Mouse (Mus musculus): ENCODE results near the gene Gm20683. TPM values are rescaled to one million over a fixed set of nuclear protein-coding genes. Genes with fewer than 3 reads are reported as not detected.

The Gm20683 gene
- total and polyA plus RNA-seq, 2 experiments from 2014 or later = 11.9 to 25.8 TPM

- WGBS = 93% methylated on average over 4 of the region's 4 CpGs
- Histone ChIP-seq H3K4me3 (ENCODE audit: low read depth, low read length) (no peak overlapping the region), H3K9ac (replicated peaks; ENCODE audit: low read length, poor library complexity, severe bottlenecking) (no peak overlapping the region), H3K27ac (ENCODE audit: low read depth, low read length) (no peak overlapping the region), H3K4me2 (ENCODE audit: low read depth, low read length, poor library complexity, severe bottlenecking) (no peak overlapping the region), H3K27me3 (ENCODE audit: insufficient read depth, low read length) (no peaks in the 10 kb centered on the region), H3K4me1 (ENCODE audit: insufficient read depth, low read length) (peaks cover 27% of the 10 kb centered on the region; the same call in 1 of the 2 replicates), H3K36me3 (ENCODE audit: insufficient read depth, low read length) (no peaks in the 10 kb centered on the region), H3K9me3 (ENCODE audit: low read length) (no peaks in the 10 kb centered on the region)
- ATAC-seq (ENCODE audit: low FRiP score) = no peak
- no peak for DNase-seq (ENCODE audit: low spot score)
- no peak for TF ChIP-seq CTCF (IDR thresholded peaks at IDR 0.05)
Measured at GRCm38 (mm10) chr17:25806507-25806906, 35.1 kb downstream of the Gm20683 start.

GRCm38 (mm10) chr17:25802825-25803517, 38.6 kb downstream of the Gm20683 start:
- Histone ChIP-seq H3K9me3 (ENCODE audit: low read length) (no peaks in the 10 kb centered on the region), H3K36me3 (ENCODE audit: insufficient read depth, low read length) (no peaks in the 10 kb centered on the region), H3K27ac (ENCODE audit: low read depth, low read length) (peak overlapping the region; percentile 87), H3K9ac (replicated peaks; ENCODE audit: low read length, poor library complexity, severe bottlenecking) (peak overlapping the region; percentile 50), H3K27me3 (ENCODE audit: insufficient read depth, low read length) (no peaks in the 10 kb centered on the region), H3K4me3 (ENCODE audit: low read depth, low read length) (no peak overlapping the region), H3K4me2 (ENCODE audit: low read depth, low read length, poor library complexity, severe bottlenecking) (peak overlapping the region; percentile 40), H3K4me1 (ENCODE audit: insufficient read depth, low read length) (peaks cover 14% of the 10 kb centered on the region; the same call in 1 of the 2 replicates)
- peak; percentile 91 for ATAC-seq (ENCODE audit: low FRiP score)
- TF ChIP-seq CTCF (IDR thresholded peaks at IDR 0.05) = no peak
- 3% methylated on average over 10 of the region's 10 CpGs for WGBS
- DNase-seq (ENCODE audit: low spot score) = peak; percentile 94

DNA sequence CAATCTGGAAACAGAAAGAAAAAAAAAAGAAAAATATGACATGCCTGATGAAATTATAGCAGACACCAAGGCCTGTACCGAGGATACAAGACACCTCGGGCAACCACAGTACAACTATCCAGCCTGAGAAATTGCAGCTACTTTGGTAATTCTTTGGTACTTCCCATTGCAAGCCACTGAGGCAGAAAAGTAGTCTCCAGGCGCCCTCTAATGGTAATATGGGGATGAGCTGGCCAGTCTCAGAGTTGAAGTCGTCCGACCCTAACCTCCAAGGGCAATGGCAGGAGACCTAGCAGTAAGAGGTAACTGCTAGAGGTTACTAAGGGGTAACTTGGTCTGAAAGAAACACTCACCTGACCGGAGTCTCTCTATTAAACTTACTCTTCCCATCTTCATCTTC, 40.5 kb downstream of the Gm20683 start:
- peaks cover 14% of the 10 kb centered on the region; the same call in 1 of the 2 replicates for H3K4me1 ChIP-seq (ENCODE audit: insufficient read depth, low read length)
- H3K9me3 ChIP-seq (ENCODE audit: low read length) = no peaks in the 10 kb centered on the region
- H3K27ac ChIP-seq (ENCODE audit: low read depth, low read length) = no peak overlapping the region
- no peaks in the 10 kb centered on the region for H3K36me3 ChIP-seq (ENCODE audit: insufficient read depth, low read length)
- no peak overlapping the region for H3K4me2 ChIP-seq (ENCODE audit: low read depth, low read length, poor library complexity, severe bottlenecking)
- DNase-seq (ENCODE audit: low spot score) (peak; percentile 84), ATAC-seq (ENCODE audit: low FRiP score) (no peak)
- 5% methylated on average over 6 of the region's 6 CpGs for WGBS
- H3K4me3 ChIP-seq (ENCODE audit: low read depth, low read length) = no peak overlapping the region
- H3K27me3 ChIP-seq (ENCODE audit: insufficient read depth, low read length) = peaks cover 11% of the 10 kb centered on the region; the same call in 1 of the 2 replicates
- peak; percentile 89 for TF ChIP-seq CTCF (IDR thresholded peaks at IDR 0.05)
- H3K9ac ChIP-seq (replicated peaks; ENCODE audit: low read length, poor library complexity, severe bottlenecking) = no peak overlapping the region

DNA sequence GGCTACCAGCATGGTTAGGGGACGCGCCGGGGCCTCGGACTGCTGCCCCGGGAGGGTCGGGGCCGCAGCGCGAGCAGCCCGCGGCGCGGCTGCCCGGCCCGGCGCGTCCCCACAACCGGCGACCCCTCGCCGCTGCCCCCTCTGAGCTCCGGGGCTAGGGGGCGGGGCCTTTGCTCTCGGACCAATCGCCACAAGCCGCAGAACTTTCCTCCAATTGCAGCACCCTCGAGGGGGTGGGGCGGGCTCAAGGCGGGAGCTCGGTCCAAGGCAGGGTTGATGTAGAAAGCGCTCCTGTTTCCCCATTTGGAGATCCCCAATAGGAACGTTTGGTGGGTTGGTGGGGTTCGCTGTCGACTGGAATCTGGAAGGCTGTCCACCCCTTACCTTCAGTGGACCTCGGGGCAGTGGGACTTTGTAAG, 44.6 kb downstream of the Gm20683 start, which contains the start of gene Metrn:
Metrn (minus strand) TSS at position 186 of the 419 bp plus-strand sequence.
- no peaks in the 10 kb centered on the region for H3K36me3 ChIP-seq (ENCODE audit: insufficient read depth, low read length)
- DNase-seq (ENCODE audit: low spot score) (peak; percentile 78), ATAC-seq (ENCODE audit: low FRiP score) (no peak)
- 0% methylated on average over 27 of the region's 35 CpGs for WGBS
- H3K4me3 ChIP-seq (ENCODE audit: low read depth, low read length) = peak within 1 kb of the TSS; percentile 51
- no peaks in the 10 kb centered on the region for H3K9me3 ChIP-seq (ENCODE audit: low read length)
- peaks cover 10% of the 10 kb centered on the region; the same call in 1 of the 2 replicates for H3K4me1 ChIP-seq (ENCODE audit: insufficient read depth, low read length)
- peaks cover 11% of the 10 kb centered on the region; the same call in 1 of the 2 replicates for H3K27me3 ChIP-seq (ENCODE audit: insufficient read depth, low read length)
- 0 out of 2 replicates have a peak within 1 kb of the TSS, but pooled peaks have one; percentile 36 for H3K9ac ChIP-seq (replicated peaks; ENCODE audit: low read length, poor library complexity, severe bottlenecking)
- H3K27ac ChIP-seq (ENCODE audit: low read depth, low read length) = peak within 1 kb of the TSS; percentile 32; the same call in 1 of the 2 replicates
- no peak for TF ChIP-seq CTCF (IDR thresholded peaks at IDR 0.05)
- H3K4me2 ChIP-seq (ENCODE audit: low read depth, low read length, poor library complexity, severe bottlenecking) = peak within 1 kb of the TSS; percentile 79

DNA sequence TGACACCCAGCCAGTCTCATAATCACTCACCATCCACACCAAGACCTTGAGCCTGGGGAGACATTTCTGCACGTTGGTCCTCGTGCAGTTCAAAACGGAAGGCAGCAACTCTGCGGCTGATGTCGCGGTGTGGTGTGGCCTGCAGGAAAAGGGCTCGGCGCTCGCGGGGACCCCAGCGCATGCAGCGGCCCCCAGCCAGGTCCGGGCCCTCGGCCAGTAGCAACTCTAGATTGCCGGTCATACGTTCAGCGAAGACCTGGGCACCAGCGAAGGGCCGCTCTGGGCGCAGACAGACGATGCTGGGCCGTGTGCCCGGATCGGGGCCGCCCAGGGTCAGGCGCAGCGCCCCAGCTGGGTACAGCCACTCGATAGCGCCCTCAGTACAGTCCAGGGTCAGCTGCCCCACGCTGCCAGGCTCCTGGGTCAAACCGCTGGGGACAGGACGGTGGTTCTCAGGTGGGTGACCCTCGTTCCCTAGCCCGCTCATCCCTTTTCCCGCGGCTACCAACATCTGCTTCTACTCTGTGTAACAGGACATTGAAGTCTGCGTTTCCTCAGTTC, 45.3 kb downstream of the Gm20683 start:
- ATAC-seq (ENCODE audit: low FRiP score) (no peak), DNase-seq (ENCODE audit: low spot score) (no peak)
- H3K4me1 ChIP-seq (ENCODE audit: insufficient read depth, low read length) = peaks cover 10% of the 10 kb centered on the region; the same call in 1 of the 2 replicates
- H3K9me3 ChIP-seq (ENCODE audit: low read length) = no peaks in the 10 kb centered on the region
- 3% methylated on average over 37 of the region's 37 CpGs for WGBS
- H3K9ac ChIP-seq (replicated peaks; ENCODE audit: low read length, poor library complexity, severe bottlenecking) = 0 out of 2 replicates have a peak overlapping the region, but pooled peaks have one; percentile 29
- H3K36me3 ChIP-seq (ENCODE audit: insufficient read depth, low read length) = no peaks in the 10 kb centered on the region
- TF ChIP-seq CTCF (IDR thresholded peaks at IDR 0.05) = no peak
- H3K27me3 ChIP-seq (ENCODE audit: insufficient read depth, low read length) = peaks cover 11% of the 10 kb centered on the region; the same call in 1 of the 2 replicates
- H3K4me2 ChIP-seq (ENCODE audit: low read depth, low read length, poor library complexity, severe bottlenecking) = peak overlapping the region; percentile 79
- H3K4me3 ChIP-seq (ENCODE audit: low read depth, low read length) = peak overlapping the region; percentile 51
- H3K27ac ChIP-seq (ENCODE audit: low read depth, low read length) = peak overlapping the region; percentile 32; the same call in 1 of the 2 replicates

Measured in midbrain, postnatal 0 days (tissue).